Mouse (Mus musculus): ENCODE measurements around the gene Wdpcp.

DNA sequence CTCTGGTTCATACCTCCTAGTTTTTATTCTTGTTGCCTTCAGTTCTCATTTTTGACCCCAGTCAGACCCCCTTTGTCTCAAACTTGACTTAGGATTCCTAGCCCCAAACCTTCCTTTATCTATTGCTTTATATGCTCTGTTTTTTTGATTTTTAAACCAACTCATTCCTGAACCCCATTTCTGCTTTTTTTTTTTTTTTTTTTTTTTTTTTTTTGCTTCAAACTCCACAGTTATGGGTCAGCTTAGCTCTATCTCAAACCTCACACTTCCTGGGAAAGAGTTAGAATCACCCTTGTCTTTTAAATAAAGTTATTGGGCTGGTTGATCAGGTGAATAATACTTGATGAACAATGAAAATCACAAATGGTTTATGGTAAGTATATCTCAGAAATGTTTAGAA lies 24.5 kb upstream of the Wdpcp start:
- no peak for TF ChIP-seq POLR2A (IDR thresholded peaks at IDR 0.05; ENCODE audit: low read depth, low read length)
- no peak for TF ChIP-seq CTCF (IDR thresholded peaks at IDR 0.05; ENCODE audit: extremely low read depth, insufficient read length, insufficient replicate concordance, low read depth, low read length)
